Mouse (Mus musculus) A20 (cell line): ENCODE results near the gene Cdcp1.

ENCODE experiments used
- DNase-seq: peaks from one replicate; pipeline ENCODE4 v3.0.0-alpha.2; 2011; ENCODE audit warnings: low read depth, low spot score

Cdcp1 gene

GRCm38 (mm10) chr9:123213371-123213770 lies 2.5 kb downstream of the Cdcp1 start:
- DNase-seq: no peak

- DNase-seq: no peak
These were observed 7.9 kb downstream of the Cdcp1 start for GRCm38 (mm10) chr9:123207895-123208294.

- DNase-seq: no peak
These were observed 8.9 kb downstream of the Cdcp1 start for GRCm38 (mm10) chr9:123206948-123207347.

GRCm38 (mm10) chr9:123206526-123206925 lies 9.3 kb downstream of the Cdcp1 start:
- DNase-seq: no peak

DNA sequence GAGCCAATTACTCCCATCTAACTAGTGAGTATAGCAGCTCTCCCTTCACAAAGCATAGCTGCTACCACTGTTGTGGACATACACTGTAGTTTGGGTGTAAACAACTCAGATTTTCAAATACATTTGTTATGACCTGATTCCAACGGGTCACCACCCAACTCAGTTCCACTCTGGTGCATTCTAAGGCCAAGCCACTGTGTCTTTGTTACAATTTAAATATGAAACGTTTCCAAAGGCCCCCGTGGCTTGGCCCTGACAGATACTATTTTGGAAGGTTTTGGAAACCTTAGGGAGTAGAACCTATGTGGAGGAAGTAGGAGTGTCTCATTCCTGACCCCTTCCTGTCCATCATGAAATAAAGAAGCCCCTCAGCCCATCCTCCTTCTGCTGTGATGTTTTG lies 15.7 kb downstream of the Cdcp1 start:
- no peak for DNase-seq

DNA sequence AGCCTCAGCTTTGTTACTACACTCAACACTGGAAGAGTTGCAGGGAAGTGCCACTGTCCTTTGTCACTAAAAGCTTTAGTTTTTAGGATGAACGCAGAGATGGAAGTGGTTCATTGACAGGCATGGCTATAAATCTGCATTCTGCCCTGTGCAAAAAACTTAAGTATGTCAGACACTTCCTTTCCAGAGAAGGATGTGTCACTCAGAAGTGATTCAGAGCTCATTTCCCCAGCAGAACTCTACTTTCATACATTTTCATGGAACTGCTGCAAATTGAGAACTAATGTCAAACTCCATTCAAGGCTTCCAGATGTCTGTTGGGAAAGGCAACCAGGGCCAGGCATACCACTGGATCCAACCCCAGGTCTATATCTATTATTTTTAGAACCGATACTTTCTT lies 27.6 kb downstream of the Cdcp1 start:
- DNase-seq: no peak

GRCm38 (mm10) chr9:123187589-123187988 lies 28.2 kb downstream of the Cdcp1 start:
- no peak for DNase-seq

- DNase-seq: no peak
These were observed 29.7 kb downstream of the Cdcp1 start for GRCm38 (mm10) chr9:123186151-123186550.

- peak; percentile 71 for DNase-seq
These were observed 30.3 kb downstream of the Cdcp1 start for GRCm38 (mm10) chr9:123185546-123185945.

- no peak for DNase-seq
These were observed 32.6 kb downstream of the Cdcp1 start for GRCm38 (mm10) chr9:123183226-123183625.

DNA sequence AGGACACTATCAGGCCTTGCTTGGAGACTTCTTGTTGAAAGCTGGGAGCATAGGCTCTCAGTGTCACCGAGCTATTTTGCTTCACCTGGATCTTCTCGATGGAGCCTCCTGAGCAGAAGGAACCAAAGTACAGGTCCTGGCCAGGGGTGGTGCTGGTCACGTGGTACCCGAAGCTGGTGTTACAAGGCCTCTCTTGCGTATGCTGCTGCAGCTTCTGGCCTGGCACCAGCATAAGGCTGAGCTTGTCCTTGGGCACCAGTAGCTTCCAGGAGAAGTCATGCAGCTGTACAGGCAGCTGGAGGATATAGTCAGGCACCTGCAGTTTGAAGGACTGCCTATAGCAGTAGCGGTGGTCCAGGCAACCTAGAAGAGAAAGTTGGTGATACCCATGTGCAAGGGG lies 35.8 kb downstream of the Cdcp1 start:
- DNase-seq: no peak

- DNase-seq: no peak
These were observed 38.3 kb downstream of the Cdcp1 start for GRCm38 (mm10) chr9:123177380-123178048.

DNA sequence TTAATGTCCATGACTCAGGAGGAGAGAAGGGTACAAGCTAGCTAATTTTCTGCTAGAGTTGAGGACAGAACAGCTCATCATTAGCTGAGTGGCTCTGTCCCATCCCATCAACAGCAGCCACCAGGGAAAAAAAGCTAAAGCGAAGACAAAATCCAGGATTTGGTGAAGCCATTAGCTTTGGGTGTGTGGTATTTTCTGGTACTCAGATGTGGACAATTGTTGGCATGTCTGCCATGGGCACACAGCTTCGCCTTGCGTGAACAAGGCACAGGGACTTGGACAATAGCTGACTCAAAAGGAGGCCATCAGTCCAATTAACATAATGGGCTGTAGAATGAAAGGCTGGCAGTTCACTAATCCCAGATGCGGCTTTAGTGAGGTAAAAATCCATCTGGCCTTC lies 41.5 kb downstream of the Cdcp1 start:
- no peak for DNase-seq

GRCm38 (mm10) chr9:123173760-123174159 lies 42.1 kb downstream of the Cdcp1 start:
- DNase-seq: no peak

DNA sequence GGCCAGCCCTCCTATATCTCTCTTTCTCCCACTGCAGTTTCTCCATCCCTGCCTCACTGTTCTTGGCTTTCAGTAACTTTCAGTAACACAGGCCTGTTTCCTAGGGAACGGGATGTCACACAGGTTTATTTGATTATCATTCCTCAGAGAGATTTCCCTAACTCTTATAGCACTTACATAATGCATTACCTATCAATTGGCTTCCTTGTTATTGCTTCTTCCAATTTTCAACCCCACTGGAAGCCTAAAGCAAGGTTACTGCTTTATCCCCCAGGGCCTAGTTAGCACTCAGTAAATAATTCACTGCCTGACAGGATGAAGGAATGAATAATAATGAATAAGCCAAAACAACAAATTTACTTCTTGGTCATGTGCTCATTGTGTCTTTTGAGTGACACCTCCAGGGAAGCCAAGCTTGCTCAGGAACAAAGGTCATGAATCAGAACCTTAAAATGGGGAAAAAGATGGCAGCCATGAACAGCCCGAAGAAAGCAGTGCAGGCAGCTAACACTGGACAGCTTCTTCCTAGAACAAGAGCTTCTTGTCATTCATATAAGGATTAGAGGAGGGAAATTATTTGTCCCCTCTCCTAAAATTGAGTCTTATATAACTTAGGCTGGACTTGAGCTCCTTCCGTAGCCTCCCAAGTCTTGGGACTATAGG lies 49.9 kb downstream of the Cdcp1 start:
- DNase-seq: no peak

DNA sequence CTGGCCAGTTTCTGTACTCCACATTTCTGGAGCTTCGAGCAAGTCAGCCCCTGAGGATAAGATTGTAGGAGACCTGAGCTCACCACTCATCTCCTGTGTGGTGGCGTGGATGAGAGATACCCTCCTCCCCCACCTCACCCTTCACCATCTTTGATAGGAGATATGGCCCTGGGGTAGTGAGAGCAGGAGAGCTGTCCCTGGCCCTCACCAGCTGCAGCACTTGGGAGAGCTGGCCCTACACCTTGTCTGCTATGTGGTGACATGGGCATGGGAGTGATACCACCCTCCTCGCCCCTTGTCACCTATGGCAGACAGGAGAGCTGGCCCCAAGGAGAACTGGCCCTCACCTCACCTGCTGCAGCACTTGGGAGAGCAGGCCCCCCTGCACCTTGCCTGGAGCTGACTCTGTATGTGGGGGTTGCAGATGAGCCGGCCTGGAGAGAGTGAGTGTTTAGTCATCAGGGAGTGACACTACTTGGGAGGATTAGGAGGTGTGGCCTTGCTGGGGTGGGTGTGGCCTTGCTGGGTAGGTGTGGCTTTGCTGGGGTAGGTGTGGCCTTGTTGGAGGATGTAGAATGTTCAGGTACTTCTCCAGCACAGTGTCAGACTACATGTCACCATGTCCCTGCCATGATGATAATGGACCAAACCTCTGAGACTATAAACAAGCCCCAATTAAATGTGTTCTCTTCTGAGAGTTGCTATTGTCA lies 52.7 kb downstream of the Cdcp1 start:
- peak; percentile 22 for DNase-seq

GRCm38 (mm10) chr9:123161792-123162191 lies 54.0 kb downstream of the Cdcp1 start:
- no peak for DNase-seq

- peak; percentile 87 for DNase-seq
These were observed 56.5 kb downstream of the Cdcp1 start for GRCm38 (mm10) chr9:123159330-123159729.

DNA sequence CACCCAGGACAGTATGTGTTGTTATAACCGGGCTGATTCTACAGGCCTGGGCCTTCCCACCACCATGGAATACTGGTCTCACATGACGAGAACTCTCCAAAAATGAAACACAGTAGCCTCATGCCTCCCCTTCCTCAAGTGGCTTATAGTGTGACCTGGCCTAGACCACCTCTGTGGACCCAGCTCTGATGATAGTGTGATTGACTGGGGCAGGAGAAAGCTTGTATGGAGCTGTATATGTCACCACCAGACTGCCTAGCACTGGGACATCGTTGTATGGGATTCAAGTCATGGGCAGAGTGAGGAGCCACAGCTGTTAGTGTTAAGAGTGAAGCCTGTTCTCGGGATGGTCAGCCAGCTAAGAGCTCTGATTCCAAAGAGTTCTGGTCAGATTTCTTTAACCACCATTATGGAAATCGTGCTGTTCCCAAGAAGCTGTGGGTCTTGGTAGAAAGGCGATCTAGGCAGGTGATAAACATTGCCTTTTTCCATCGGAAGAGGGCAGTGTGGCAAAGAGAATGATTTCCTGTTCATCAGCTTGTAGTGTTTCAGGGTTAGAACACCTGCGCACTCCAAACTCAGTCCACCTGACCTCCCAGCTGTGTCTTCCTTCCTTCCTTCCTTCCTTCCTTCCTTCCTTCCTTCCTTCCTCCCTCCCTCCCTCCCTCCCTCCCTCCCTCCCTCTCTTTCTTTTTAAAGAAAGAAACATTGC lies 57.6 kb downstream of the Cdcp1 start:
- DNase-seq: peak; percentile 76

DNA sequence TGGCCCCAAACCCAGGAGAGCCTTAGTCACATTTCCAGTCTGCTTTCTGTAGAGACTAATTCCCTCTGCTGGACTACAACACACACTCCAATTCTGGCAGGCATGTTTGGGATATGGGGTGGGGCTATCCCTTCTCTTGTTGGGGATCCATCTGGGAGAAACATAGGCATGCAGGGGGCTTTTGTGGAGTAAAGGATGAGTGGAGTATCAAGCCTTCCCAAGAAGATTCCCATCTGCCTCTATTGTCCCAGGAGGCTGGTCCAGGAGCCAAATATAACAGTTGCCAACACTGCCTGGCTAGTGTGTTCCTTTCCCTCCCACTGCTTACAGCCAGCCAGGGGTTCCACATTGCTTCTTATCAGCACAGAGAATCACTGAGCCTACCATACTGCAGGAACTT lies 58.1 kb downstream of the Cdcp1 start:
- DNase-seq: no peak

DNA sequence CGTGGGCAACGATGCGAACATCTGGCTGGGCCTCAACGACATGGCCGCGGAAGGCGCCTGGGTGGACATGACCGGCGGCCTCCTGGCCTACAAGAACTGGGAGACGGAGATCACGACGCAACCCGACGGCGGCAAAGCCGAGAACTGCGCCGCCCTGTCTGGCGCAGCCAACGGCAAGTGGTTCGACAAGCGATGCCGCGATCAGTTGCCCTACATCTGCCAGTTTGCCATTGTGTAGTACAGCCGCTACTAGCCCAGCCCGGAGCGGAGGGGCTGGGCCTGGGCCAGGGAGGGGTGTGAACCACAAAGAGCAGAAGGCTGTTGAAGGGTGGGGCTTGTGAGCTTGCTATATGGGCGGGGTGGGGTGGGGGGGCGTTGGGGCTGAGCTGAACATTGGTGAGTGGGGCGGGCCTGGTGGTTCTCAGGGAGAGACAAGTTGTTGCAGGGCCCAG lies 58.9 kb downstream of the Cdcp1 start:
- DNase-seq: no peak

GRCm38 (mm10) chr9:123153121-123153520 lies 62.7 kb downstream of the Cdcp1 start:
- no peak for DNase-seq
